Mouse (Mus musculus): ENCODE results near the gene Yy1.

DNA sequence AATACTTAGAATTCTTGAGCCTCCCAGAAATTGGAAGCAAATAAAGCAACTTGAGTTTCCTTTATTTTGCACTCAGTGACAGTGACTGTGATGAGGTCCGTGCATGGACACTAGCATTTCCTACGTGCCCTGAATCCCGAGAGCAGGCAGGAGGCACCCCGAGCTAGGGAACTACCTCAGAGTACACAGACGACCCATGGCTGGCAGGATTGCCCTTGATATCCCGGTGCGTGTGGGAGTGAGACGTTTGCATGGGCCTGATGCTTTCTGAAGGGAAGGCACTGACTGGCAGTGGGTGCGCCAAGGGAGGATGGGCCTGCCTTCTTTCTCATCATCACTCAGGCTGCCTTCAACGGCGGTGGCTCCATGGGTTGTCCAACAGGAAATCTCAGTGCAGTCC is 23.8 kb downstream of the Yy1 start:
- TF ChIP-seq POLR2A (IDR thresholded peaks at IDR 0.05; ENCODE audit: insufficient read depth, low read depth, low read length) (no peak), CTCF (IDR thresholded peaks at IDR 0.05; ENCODE audit: insufficient read depth, low read depth, low read length) (no peak)

Data from olfactory bulb, adult 2 months (tissue).